Mouse (Mus musculus) liver, postnatal 0 days (tissue): ENCODE data around the gene Sept3.

Experiments
- CTCF ChIP-seq: sonication (generic); IDR thresholded peaks from 2 replicates; pipeline ENCODE4 v1.5.1; 2016; ENCODE audit warnings: antibody characterized with exemption, low read depth
- EP300 ChIP-seq: IDR thresholded peaks from 2 replicates; pipeline ENCODE4 v1.6.1; 2016; ENCODE audit warnings: antibody characterized with exemption, low read depth, mild to moderate bottlenecking

- no peak for TF ChIP-seq CTCF
- no peak for TF ChIP-seq EP300
Measured at GRCm38 (mm10) chr15:82232651-82233050, 42.0 kb upstream of the Sept3 start.
